Mouse (Mus musculus) ES-E14 (cell line): ENCODE data around the gene St6galnac3.

Experiments used
- ZC3H11A ChIP-seq: IDR thresholded peaks from 2 replicates; pipeline ENCODE4 v1.6.1; 2012; ENCODE audit warnings: low read depth, mild to moderate bottlenecking, inconsistent platforms, low read length, borderline replicate concordance
- ZNF384 ChIP-seq: IDR thresholded peaks from 2 replicates; pipeline ENCODE4 v1.6.1; 2012; ENCODE audit warnings: low read depth, low read length, inconsistent platforms

GRCm38 (mm10) chr3:153395351-153395750 is 329.6 kb downstream of the St6galnac3 start:
- TF ChIP-seq ZC3H11A, result no peak
- TF ChIP-seq ZNF384, result no peak
